Mouse (Mus musculus) heart, adult 2 months (tissue): ENCODE data around the gene Zg16. TPM values are rescaled to one million over a fixed set of nuclear protein-coding genes. Genes with fewer than 3 reads are reported as not detected.

Experiments
- DNase-seq, 2 experiments: peaks; one replicate each; pipeline ENCODE4 v3.0.0; 2021
- H3K27ac ChIP-seq: fragments of 200-600 bp; 2 replicates; pipeline ENCODE4 v1.8.1; 2022
- H3K27me3 ChIP-seq: fragments of 200-500 bp; 2 replicates; pipeline ENCODE4 v1.6.1; 2012; ENCODE audit warnings: mild to moderate bottlenecking, low read length, inconsistent platforms, mixed read lengths; ENCODE audit not compliant: control insufficient read depth, insufficient read depth
- H3K36me3 ChIP-seq: fragments of 200-500 bp; 2 replicates; pipeline ENCODE4 v1.6.1; 2012; ENCODE audit warnings: low read length, inconsistent platforms; ENCODE audit not compliant: control insufficient read depth, insufficient read depth
- H3K4me1 ChIP-seq: fragments of 200-500 bp; 2 replicates; pipeline ENCODE4 v1.6.1; 2011; ENCODE audit warnings: low read length; ENCODE audit not compliant: control insufficient read depth, insufficient read depth
- H3K4me3 ChIP-seq: fragments of 200-600 bp; 2 replicates; pipeline ENCODE4 v1.8.1; 2022
- H3K79me2 ChIP-seq: fragments of 200-500 bp; replicated peaks from 2 replicates; pipeline ENCODE4 v1.6.1; 2012; ENCODE audit warnings: mild to moderate bottlenecking, inconsistent platforms, low read length, moderate library complexity, mixed read lengths; ENCODE audit not compliant: control insufficient read depth, insufficient read depth
- H3K9ac ChIP-seq: fragments of 200-500 bp; 2 replicates; pipeline ENCODE4 v1.6.1; 2012; ENCODE audit warnings: low read depth, mild to moderate bottlenecking, control low read depth, inconsistent platforms, low read length, mixed read lengths
- CTCF ChIP-seq: fragments of 200-600 bp; IDR thresholded peaks from 2 replicates; pipeline ENCODE4 v1.8.1; 2022; ENCODE audit warnings: antibody characterized with exemption, mild to moderate bottlenecking, moderate library complexity
- EP300 ChIP-seq: fragments of 200-500 bp; IDR thresholded peaks from 2 replicates; pipeline ENCODE4 v1.6.1; 2011; ENCODE audit warnings: low read depth, low read length, control low read depth; ENCODE audit not compliant: insufficient read depth
- POLR2A ChIP-seq: fragments of 200-500 bp; IDR thresholded peaks from 2 replicates; pipeline ENCODE4 v1.6.1; 2011; ENCODE audit warnings: mild to moderate bottlenecking, low read depth, low read length, control low read depth; ENCODE audit not compliant: insufficient read depth
- WGBS: fragments of 180-500 bp; shearing (Covaris S2); methylation state at CpG from one replicate; pipeline ENCODE4 v1.1.7; 2018; 5-methylcytosine and 5-hydroxymethylcytosine counted together
- intact Hi-C: fragments of 180-260 bp; cut with DNase I; formaldehyde crosslinking; loops from one replicate; pipeline ENCODE4 v1.15.1; 2025
- polyA plus RNA-seq: library from polyadenylated mRNA; depleted of rRNA; stranded (reverse); fragments of >200 nt; gene quantifications from 2 replicates; pipeline ENCODE4 v1.2.3, GENCODE M21; 2012
- total RNA-seq, 2 experiments: library from RNA; stranded (reverse); gene quantifications; 2 replicates each; pipeline ENCODE4 v1.2.3; 2021

The Zg16 gene
- total and polyA plus RNA-seq, 3 experiments, result not detected

- no peaks in the 10 kb centered on the region for H3K79me2 ChIP-seq
- H3K36me3 ChIP-seq, result no peaks in the 10 kb centered on the region
- H3K27me3 ChIP-seq, result no peaks in the 10 kb centered on the region; the same call in 1 of the 2 replicates
- H3K4me3 ChIP-seq, result no peak overlapping the region
- 33% methylated on average over 21 of the region's 21 CpGs for WGBS
- H3K27ac ChIP-seq, result no peak overlapping the region
- no peak for DNase-seq
- peaks cover 5% of the 10 kb centered on the region for H3K4me1 ChIP-seq
- TF ChIP-seq CTCF (no peak), POLR2A (no peak), EP300 (no peak)
- intact Hi-C loops, result loop anchor here (5.0 kb wide), 1 partner anchor 61 kb away; no protein-coding TSS in a partner anchor
- H3K9ac ChIP-seq, result no peak overlapping the region
These were observed 34.2 kb upstream of the Zg16 start for GRCm38 (mm10) chr7:127121061-127121910.

DNA sequence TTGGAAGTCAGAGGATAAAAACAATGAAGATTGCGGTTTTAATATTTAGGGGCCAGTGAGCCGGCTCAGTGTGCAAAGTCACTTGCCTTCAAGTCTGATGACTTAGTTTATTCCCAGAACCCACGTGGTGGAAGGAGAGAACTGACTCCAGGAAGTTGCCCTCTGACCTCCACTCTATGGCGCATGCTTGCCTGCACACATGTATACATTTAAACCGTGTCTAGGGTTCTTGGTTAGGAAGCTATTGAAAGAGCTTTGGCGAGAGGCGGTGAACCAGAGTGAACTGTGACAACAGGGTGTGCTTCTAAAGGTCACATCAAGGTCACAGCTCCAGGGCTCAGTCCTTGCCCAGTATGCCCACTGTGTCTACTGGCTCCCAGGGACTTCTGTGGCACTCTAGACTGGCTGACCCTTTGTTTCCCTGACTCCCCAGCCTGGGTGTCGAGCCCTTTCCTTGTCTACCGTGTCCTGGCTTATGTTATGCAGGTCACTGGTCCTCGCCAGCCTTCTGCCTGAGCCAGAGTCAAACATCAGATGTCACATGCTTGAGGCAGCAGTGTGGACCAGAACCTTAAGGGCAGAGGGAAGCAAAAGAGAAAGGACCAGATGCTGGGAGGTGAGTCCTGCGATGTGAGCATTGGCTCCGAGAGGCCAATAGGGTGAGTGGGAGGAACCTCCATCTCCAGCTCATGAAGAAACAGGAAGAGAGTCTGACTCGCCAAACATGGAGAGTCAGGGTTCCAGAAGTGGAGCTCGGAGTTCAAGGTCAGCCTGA, 31.7 kb upstream of the Zg16 start:
- Histone ChIP-seq H3K36me3 (no peaks in the 10 kb centered on the region), H3K4me1 (peaks cover 5% of the 10 kb centered on the region), H3K4me3 (no peak overlapping the region), H3K27ac (no peak overlapping the region), H3K9ac (no peak overlapping the region), H3K27me3 (no peaks in the 10 kb centered on the region; the same call in 1 of the 2 replicates), H3K79me2 (no peaks in the 10 kb centered on the region)
- DNase-seq, result no peak
- TF ChIP-seq POLR2A, result no peak
- TF ChIP-seq CTCF, result no peak
- no peak for TF ChIP-seq EP300
- intact Hi-C loops, result loop anchor here (5.0 kb wide), 1 partner anchor 113 kb away; the partner anchor contains the start of genes Sept1 and Zfp553
- 60% methylated on average over 14 of the region's 14 CpGs for WGBS

- 21% methylated on average over 5 of the region's 5 CpGs for WGBS
- intact Hi-C loops, result loop anchor here (5.0 kb wide), 1 partner anchor 114 kb away; the partner anchor contains the start of genes Sept1 and Zfp553
- DNase-seq, result peak in 1 of 2 experiments; percentile 39
- no peaks in the 10 kb centered on the region; the same call in 1 of the 2 replicates for H3K27me3 ChIP-seq
- H3K79me2 ChIP-seq, result no peaks in the 10 kb centered on the region
- no peak overlapping the region for H3K4me3 ChIP-seq
- no peak for TF ChIP-seq POLR2A
- TF ChIP-seq CTCF, result peak; percentile 45
- no peak overlapping the region for H3K9ac ChIP-seq
- no peak overlapping the region for H3K27ac ChIP-seq
- peaks cover 5% of the 10 kb centered on the region for H3K4me1 ChIP-seq
- H3K36me3 ChIP-seq, result no peaks in the 10 kb centered on the region
These were observed 30.8 kb upstream of the Zg16 start for GRCm38 (mm10) chr7:127117948-127118347.

DNA sequence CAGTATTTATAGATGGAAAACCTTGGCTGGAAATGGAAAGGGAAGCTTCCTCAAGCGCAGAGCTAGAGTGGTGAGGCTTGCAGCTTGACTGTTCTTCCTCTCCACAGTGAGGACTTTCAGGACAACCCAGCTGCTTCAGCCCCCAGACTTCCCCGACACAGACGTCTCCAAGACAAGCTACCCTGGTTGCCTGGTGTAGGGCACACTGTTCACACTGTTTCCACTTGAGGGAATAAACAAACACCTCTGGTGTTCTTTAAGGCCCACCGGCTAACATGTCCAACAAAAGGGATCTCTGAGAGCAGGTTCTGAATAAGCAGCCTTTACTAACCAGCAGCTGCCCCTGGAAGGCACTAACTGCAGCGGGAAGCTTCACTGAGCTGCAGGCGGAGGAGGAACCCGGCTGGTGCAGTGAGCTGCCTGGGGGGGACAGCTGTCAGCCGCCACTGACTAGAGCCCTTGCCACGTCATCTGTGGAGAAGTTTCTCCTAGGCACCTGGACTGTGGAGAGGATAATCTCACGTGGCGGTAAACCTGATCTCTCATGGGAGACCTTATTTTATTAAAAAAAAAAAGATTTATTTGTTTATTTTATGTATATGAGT, 29.3 kb upstream of the Zg16 start:
- Histone ChIP-seq H3K4me3 (no peak overlapping the region), H3K4me1 (peaks cover 5% of the 10 kb centered on the region), H3K36me3 (no peaks in the 10 kb centered on the region), H3K9ac (no peak overlapping the region), H3K27me3 (no peaks in the 10 kb centered on the region; the same call in 1 of the 2 replicates), H3K79me2 (no peaks in the 10 kb centered on the region), H3K27ac (no peak overlapping the region)
- WGBS, result 70% methylated on average over 11 of the region's 11 CpGs
- intact Hi-C loops, result loop anchor here (5.0 kb wide), 1 partner anchor 116 kb away; the partner anchor contains the start of genes Sept1 and Zfp553
- DNase-seq, result no peak
- no peak for TF ChIP-seq CTCF
- TF ChIP-seq POLR2A, result no peak
- no peak for TF ChIP-seq EP300

GRCm38 (mm10) chr7:127114920-127115319, 27.8 kb upstream of the Zg16 start:
- intact Hi-C loops, result loop anchor here (5.0 kb wide), 1 partner anchor 117 kb away; the partner anchor contains the start of genes Sept1 and Zfp553

More at GRCm38 (mm10) chr7:127114920-127115319, 27.8 kb upstream of the Zg16 start:
- WGBS, result 65% methylated on average over 11 of the region's 11 CpGs
- H3K36me3 ChIP-seq, result no peaks in the 10 kb centered on the region
- H3K9ac ChIP-seq, result no peak overlapping the region
- no peak overlapping the region for H3K27ac ChIP-seq
- H3K4me3 ChIP-seq, result no peak overlapping the region
- peaks cover 5% of the 10 kb centered on the region for H3K4me1 ChIP-seq
- no peaks in the 10 kb centered on the region for H3K27me3 ChIP-seq
- no peak for DNase-seq
- no peaks in the 10 kb centered on the region for H3K79me2 ChIP-seq
- TF ChIP-seq POLR2A (no peak), CTCF (no peak), EP300 (no peak)
